ENCODE assay signal across 9 mouse cellular contexts in genomic region chr9:32186489-32186888, GRCm38 (mm10).
DNase-seq lines count a peak whose midpoint lies in the region; ATAC-seq lines count a peak whose summit lies in the region.
"Had no signal": no experiment of that assay in that cellular context is flagged by ENCODE, and none has a peak within 500 bp of the region (broad histone marks: within the 10 kb centered on the region; RNA-seq: fewer than 3 reads in every experiment).

No protein-coding gene starts in this region.

- peak; percentile 17 for DNase-seq in hindbrain, embryonic 10.5 days (ENCODE audit: low spot score)
- no peak for DNase-seq in hindbrain, embryonic 14.5 days (ENCODE audit: low spot score)
- DNase-seq in urinary bladder, postnatal 14 days (ENCODE audit: low spot score), result peak; percentile 18
- DNase-seq in urinary bladder, postnatal 25 days (ENCODE audit: low spot score), result no peak
- DNase-seq in induced T-regulatory cell, adult 2 months (ENCODE audit: low read depth), result peak; percentile 8
- DNase-seq in cerebellum, postnatal 4 days (ENCODE audit: low spot score in 2 of 2), result no peak
- no peak for DNase-seq in heart, postnatal 14 days

- intact Hi-C loops in heart, postnatal 14 days (cut with DNase I), result no loop called here

- no peak for ATAC-seq in hindbrain, embryonic 14.5 days (ENCODE audit: low FRiP score)
- no peak for ATAC-seq in monocyte, adult 5-6 weeks (replicated peaks; ENCODE audit: insufficient number of reproducible peaks, low FRiP score, low TSS enrichment, poor library complexity, severe bottlenecking)
- ATAC-seq: forebrain, embryonic 15.5 days had no signal

- 93% methylated on average over 2 of the region's 2 CpGs for WGBS in hindbrain, embryonic 10.5 days
- WGBS in hindbrain, embryonic 14.5 days, result 99% methylated on average over 2 of the region's 2 CpGs

- H3K4me2 ChIP-seq in hindbrain, embryonic 14.5 days (replicated peaks), result no peak overlapping the region
- H3K4me2 ChIP-seq: forebrain, embryonic 15.5 days had no signal

- H3K9ac ChIP-seq in hindbrain, embryonic 14.5 days, result no peak overlapping the region
- H3K9ac ChIP-seq: forebrain, embryonic 15.5 days had no signal

- no peaks in the 10 kb centered on the region for H3K9me3 ChIP-seq in hindbrain, embryonic 10.5 days
- H3K9me3 ChIP-seq in hindbrain, embryonic 14.5 days (ENCODE audit: control insufficient read depth, low read length), result no peaks in the 10 kb centered on the region
- H3K9me3 ChIP-seq: forebrain, embryonic 15.5 days had no signal

- no peak overlapping the region for H3K4me3 ChIP-seq in hindbrain, embryonic 10.5 days
- no peak overlapping the region for H3K4me3 ChIP-seq in hindbrain, embryonic 14.5 days (replicated peaks; ENCODE audit: low read length)
- H3K4me3 ChIP-seq: forebrain, embryonic 15.5 days had no signal

- H3K27ac ChIP-seq in hindbrain, embryonic 10.5 days, result no peak overlapping the region
- no peak overlapping the region for H3K27ac ChIP-seq in hindbrain, embryonic 14.5 days
- H3K27ac ChIP-seq: forebrain, embryonic 15.5 days had no signal

- H3K36me3 ChIP-seq in hindbrain, embryonic 10.5 days, result peaks cover 52% of the 10 kb centered on the region
- peaks cover 31% of the 10 kb centered on the region for H3K36me3 ChIP-seq in hindbrain, embryonic 14.5 days (replicated peaks; ENCODE audit: control insufficient read depth, insufficient read depth)

- H3K4me1 ChIP-seq in hindbrain, embryonic 10.5 days (replicated peaks), result no peaks in the 10 kb centered on the region
- H3K4me1 ChIP-seq in hindbrain, embryonic 14.5 days (replicated peaks; ENCODE audit: control insufficient read depth, insufficient read depth, low read length), result no peaks in the 10 kb centered on the region
- H3K4me1 ChIP-seq: forebrain, embryonic 15.5 days had no signal

- H3K27me3 ChIP-seq in hindbrain, embryonic 10.5 days (ENCODE audit: insufficient read depth, poor library complexity, severe bottlenecking), result no peaks in the 10 kb centered on the region
- H3K27me3 ChIP-seq in hindbrain, embryonic 14.5 days (ENCODE audit: control insufficient read depth, insufficient read depth, low read length), result no peaks in the 10 kb centered on the region
- H3K27me3 ChIP-seq: forebrain, embryonic 15.5 days had no signal

Comparison
In these comparisons a context has a peak if more than half of its experiments do, and no peak if none do; other contexts are left out.
1. DNase-seq: peak in hindbrain, embryonic 10.5 days (single experiment), urinary bladder, postnatal 14 days (single experiment) and induced T-regulatory cell, adult 2 months (single experiment); none in hindbrain, embryonic 14.5 days (single experiment), urinary bladder, postnatal 25 days (single experiment), cerebellum, postnatal 4 days (0 of 2) and heart, postnatal 14 days (0 of 2).